Mouse (Mus musculus) liver, embryonic 16.5 days (tissue): ENCODE measurements around the gene Ina. TPM values are rescaled to one million over a fixed set of nuclear protein-coding genes. Genes with fewer than 3 reads are reported as not detected.

ENCODE experiments used
- ATAC-seq: fragments of 200-750 bp; cut with Nextera tagmentation; 2 replicates; pipeline ENCODE4 v1.8.0; 2017; ENCODE audit warnings: low read depth, mild to moderate bottlenecking, moderate number of reproducible peaks, moderate library complexity
- H3K27ac ChIP-seq: fragments of 300-500 bp; sonication (generic); 2 replicates; pipeline ENCODE4 v1.5.1; 2014; ENCODE audit warnings: mild to moderate bottlenecking, low read length
- H3K27me3 ChIP-seq: fragments of 300-500 bp; sonication (generic); 2 replicates; pipeline ENCODE4 v1.6.1; 2014; ENCODE audit warnings: low read depth, low read length, mixed read lengths; ENCODE audit not compliant: control insufficient read depth, insufficient read depth
- H3K36me3 ChIP-seq: fragments of 300-500 bp; sonication (generic); 2 replicates; pipeline ENCODE4 v1.6.1; 2014; ENCODE audit warnings: mild to moderate bottlenecking; ENCODE audit not compliant: control insufficient read depth, insufficient read depth
- H3K4me1 ChIP-seq: fragments of 300-500 bp; sonication (generic); 2 replicates; pipeline ENCODE4 v1.6.1; 2014; ENCODE audit warnings: low read depth, low read length, mixed read lengths; ENCODE audit not compliant: control insufficient read depth
- H3K4me2 ChIP-seq: fragments of 300-500 bp; sonication (generic); 2 replicates; pipeline ENCODE4 v1.6.1; 2014; ENCODE audit warnings: low read depth, low read length, mixed read lengths
- H3K4me3 ChIP-seq: fragments of 300-500 bp; sonication (generic); 2 replicates; pipeline ENCODE4 v1.5.1; 2014; ENCODE audit warnings: low read depth, mild to moderate bottlenecking, low read length
- H3K9ac ChIP-seq: fragments of 300-500 bp; sonication (generic); 2 replicates; pipeline ENCODE4 v1.6.1; 2014; ENCODE audit warnings: low read depth, low read length
- H3K9me3 ChIP-seq: fragments of 300-500 bp; sonication (generic); replicated peaks from 2 replicates; pipeline ENCODE4 v1.6.1; 2016; ENCODE audit warnings: low read length; ENCODE audit not compliant: control insufficient read depth
- WGBS: fragments of 180-500 bp; shearing (Covaris S2); extraction: QIAGEN DNeasy Blood & Tissue Kit; methylation state at CpG from one replicate; pipeline ENCODE4 v1.1.7; 2014; ENCODE audit not compliant: insufficient replicate concordance; 5-methylcytosine and 5-hydroxymethylcytosine counted together
- polyA plus RNA-seq: library from polyadenylated mRNA; unstranded; fragments of >200 nt; fragmentation: Nextera tagmentation; extraction: Ambion mirVana; gene quantifications from 2 replicates; pipeline ENCODE4 v1.2.1, GENCODE M21; 2015

Gene Ina
- polyA plus RNA-seq, 1 experiment from 2014 or later: 0.09 TPM

GRCm38 (mm10) chr19:47016487-47016886 is 2.0 kb downstream of the Ina start:
- Histone ChIP-seq H3K9ac (no peak overlapping the region), H3K4me1 (peaks cover 10% of the 10 kb centered on the region), H3K36me3 (no peaks in the 10 kb centered on the region), H3K4me2 (no peak overlapping the region), H3K27me3 (peaks cover 64% of the 10 kb centered on the region), H3K4me3 (no peak overlapping the region), H3K9me3 (no peaks in the 10 kb centered on the region), H3K27ac (no peak overlapping the region)
- ATAC-seq: no peak
- WGBS: under 1% methylated on average over 15 of the region's 15 CpGs

- no peak for ATAC-seq
- no peak overlapping the region for H3K27ac ChIP-seq
- H3K4me3 ChIP-seq: no peak overlapping the region
- no peak overlapping the region for H3K4me2 ChIP-seq
- no peaks in the 10 kb centered on the region for H3K9me3 ChIP-seq
- WGBS: 9% methylated on average over 3 of the region's 3 CpGs
- H3K4me1 ChIP-seq: peaks cover 10% of the 10 kb centered on the region
- no peak overlapping the region for H3K9ac ChIP-seq
- H3K36me3 ChIP-seq: no peaks in the 10 kb centered on the region
- H3K27me3 ChIP-seq: peaks cover 59% of the 10 kb centered on the region
Observed at GRCm38 (mm10) chr19:47017831-47018230, 3.3 kb downstream of the Ina start.

- Histone ChIP-seq H3K9ac (no peak overlapping the region), H3K36me3 (no peaks in the 10 kb centered on the region), H3K4me2 (no peak overlapping the region), H3K27me3 (peaks cover 54% of the 10 kb centered on the region), H3K27ac (no peak overlapping the region), H3K9me3 (no peaks in the 10 kb centered on the region), H3K4me1 (peaks cover 10% of the 10 kb centered on the region), H3K4me3 (no peak overlapping the region)
- ATAC-seq: no peak
- WGBS: 29% methylated on average over 2 of the region's 2 CpGs
Observed at GRCm38 (mm10) chr19:47018330-47018729, 3.8 kb downstream of the Ina start.

- Histone ChIP-seq H3K9ac (no peak overlapping the region), H3K4me2 (no peak overlapping the region), H3K4me3 (no peak overlapping the region), H3K27ac (no peak overlapping the region), H3K9me3 (no peaks in the 10 kb centered on the region), H3K27me3 (peaks cover 44% of the 10 kb centered on the region), H3K4me1 (peaks cover 10% of the 10 kb centered on the region), H3K36me3 (no peaks in the 10 kb centered on the region)
- no peak for ATAC-seq
- WGBS: 33% methylated on average over 6 of the region's 6 CpGs
Observed at GRCm38 (mm10) chr19:47019326-47019725, 4.8 kb downstream of the Ina start.

- H3K27ac ChIP-seq: no peak overlapping the region
- ATAC-seq: no peak
- H3K4me1 ChIP-seq: no peaks in the 10 kb centered on the region
- no peak overlapping the region for H3K4me3 ChIP-seq
- H3K9ac ChIP-seq: no peak overlapping the region
- WGBS: 42% methylated on average over 4 of the region's 4 CpGs
- peaks cover 15% of the 10 kb centered on the region for H3K27me3 ChIP-seq
- no peaks in the 10 kb centered on the region for H3K9me3 ChIP-seq
- no peaks in the 10 kb centered on the region for H3K36me3 ChIP-seq
- H3K4me2 ChIP-seq: no peak overlapping the region
Observed at GRCm38 (mm10) chr19:47022709-47023108, 8.2 kb downstream of the Ina start.

- Histone ChIP-seq H3K9me3 (no peaks in the 10 kb centered on the region), H3K36me3 (no peaks in the 10 kb centered on the region), H3K27ac (no peak overlapping the region), H3K27me3 (peaks cover 9% of the 10 kb centered on the region), H3K4me1 (no peaks in the 10 kb centered on the region), H3K4me2 (no peak overlapping the region), H3K9ac (no peak overlapping the region), H3K4me3 (no peak overlapping the region)
- no peak for ATAC-seq
- 73% methylated on average over 13 of the region's 13 CpGs for WGBS
Observed at GRCm38 (mm10) chr19:47023546-47023945, 9.0 kb downstream of the Ina start.

- no peak for ATAC-seq
- H3K4me1 ChIP-seq: no peaks in the 10 kb centered on the region
- no peaks in the 10 kb centered on the region; the same call in 1 of the 2 replicates for H3K27me3 ChIP-seq
- no peaks in the 10 kb centered on the region for H3K36me3 ChIP-seq
- 62% methylated on average over 10 of the region's 10 CpGs for WGBS
- no peak overlapping the region for H3K4me3 ChIP-seq
- no peak overlapping the region for H3K9ac ChIP-seq
- no peaks in the 10 kb centered on the region for H3K9me3 ChIP-seq
- no peak overlapping the region for H3K27ac ChIP-seq
- H3K4me2 ChIP-seq: no peak overlapping the region
Observed at GRCm38 (mm10) chr19:47024954-47025353, 10.5 kb downstream of the Ina start.

GRCm38 (mm10) chr19:47026513-47026912 is 12.0 kb downstream of the Ina start:
- ATAC-seq: no peak
- Histone ChIP-seq H3K27me3 (no peaks in the 10 kb centered on the region; the same call in 1 of the 2 replicates), H3K4me2 (no peak overlapping the region), H3K27ac (no peak overlapping the region), H3K9me3 (no peaks in the 10 kb centered on the region), H3K4me1 (no peaks in the 10 kb centered on the region), H3K4me3 (no peak overlapping the region), H3K36me3 (no peaks in the 10 kb centered on the region), H3K9ac (no peak overlapping the region)
- 69% methylated on average over 4 of the region's 4 CpGs for WGBS

GRCm38 (mm10) chr19:47029796-47030195 is 15.3 kb downstream of the Ina start:
- no peak overlapping the region for H3K9ac ChIP-seq
- no peak for ATAC-seq
- no peaks in the 10 kb centered on the region for H3K4me1 ChIP-seq
- H3K9me3 ChIP-seq: no peaks in the 10 kb centered on the region
- H3K4me2 ChIP-seq: no peak overlapping the region
- no peak overlapping the region for H3K27ac ChIP-seq
- H3K4me3 ChIP-seq: no peak overlapping the region
- WGBS: 75% methylated on average over 9 of the region's 9 CpGs
- peaks cover 4% of the 10 kb centered on the region; the same call in 1 of the 2 replicates for H3K36me3 ChIP-seq
- H3K27me3 ChIP-seq: no peaks in the 10 kb centered on the region
